Mouse (Mus musculus): ENCODE data around the gene Tecta.

DNA sequence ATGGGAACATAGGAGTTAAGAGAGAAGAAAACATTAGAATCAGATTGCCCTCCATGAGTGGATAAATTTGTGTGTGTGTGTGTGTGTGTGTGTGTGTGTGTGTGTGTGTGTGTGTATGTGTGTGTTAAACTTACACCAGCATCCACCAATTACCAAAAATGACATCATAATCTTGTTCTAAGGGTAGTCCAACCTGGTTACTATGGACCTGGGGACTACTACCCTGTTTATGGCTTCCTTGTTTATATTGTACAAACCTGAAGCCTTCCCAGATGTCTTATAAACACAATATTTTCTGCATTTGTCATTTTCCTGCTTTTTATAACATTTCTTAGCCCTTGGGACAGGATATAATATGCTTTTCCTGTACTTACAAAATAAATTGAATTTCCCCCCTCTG is 53.4 kb downstream of the Tecta start:
- no peak for TF ChIP-seq CTCF (IDR thresholded peaks at IDR 0.05; ENCODE audit: low read depth, low read length)
- TF ChIP-seq POLR2A (IDR thresholded peaks at IDR 0.05; ENCODE audit: insufficient read depth, low read length), result no peak
- TF ChIP-seq EP300 (IDR thresholded peaks at IDR 0.05; ENCODE audit: insufficient read depth, low read depth, low read length), result no peak
